Mouse (Mus musculus) embryonic facial prominence, embryonic 14.5 days (tissue): ENCODE results near the gene Fank1. TPM values are rescaled to one million over a fixed set of nuclear protein-coding genes. Genes with fewer than 3 reads are reported as not detected.

ENCODE experiments used
- ATAC-seq: fragments of 200-750 bp; cut with Nextera tagmentation; 2 replicates; pipeline ENCODE4 v1.8.0; 2017; ENCODE audit warnings: low read depth, moderate number of reproducible peaks, moderate TSS enrichment
- DNase-seq: peaks from one replicate; pipeline ENCODE4 v3.0.0-alpha.2; 2015; ENCODE audit warnings: low spot score
- H3K27ac ChIP-seq: fragments of 300-500 bp; sonication (generic); replicated peaks from 2 replicates; pipeline ENCODE4 v1.5.1; 2014; ENCODE audit warnings: low read depth, mild to moderate bottlenecking, low read length, moderate library complexity
- H3K27me3 ChIP-seq: fragments of 300-500 bp; sonication (generic); replicated peaks from 2 replicates; pipeline ENCODE4 v1.6.1; 2014; ENCODE audit warnings: low read length; ENCODE audit not compliant: control insufficient read depth, insufficient read depth
- H3K36me3 ChIP-seq: fragments of 300-500 bp; sonication (generic); 2 replicates; pipeline ENCODE4 v1.6.1; 2014; ENCODE audit warnings: low read length, mixed read lengths; ENCODE audit not compliant: control insufficient read depth, insufficient read depth
- H3K4me1 ChIP-seq: fragments of 300-500 bp; sonication (generic); 2 replicates; pipeline ENCODE4 v1.6.1; 2014; ENCODE audit warnings: antibody characterized with exemption, low read length; ENCODE audit not compliant: control insufficient read depth, insufficient read depth
- H3K4me2 ChIP-seq: fragments of 300-500 bp; sonication (generic); 2 replicates; pipeline ENCODE4 v1.6.1; 2014; ENCODE audit warnings: low read depth, mild to moderate bottlenecking, low read length, moderate library complexity, mixed read lengths
- H3K4me3 ChIP-seq: fragments of 300-500 bp; sonication (generic); 2 replicates; pipeline ENCODE4 v1.5.1; 2014; ENCODE audit warnings: low read depth, mild to moderate bottlenecking, low read length
- H3K9ac ChIP-seq: fragments of 300-500 bp; sonication (generic); 2 replicates; pipeline ENCODE4 v1.6.1; 2014; ENCODE audit warnings: low read depth, mild to moderate bottlenecking, low read length, moderate library complexity, mixed read lengths
- H3K9me3 ChIP-seq: fragments of 300-500 bp; sonication (generic); 2 replicates; pipeline ENCODE4 v1.6.1; 2016; ENCODE audit warnings: low read length; ENCODE audit not compliant: control insufficient read depth
- WGBS: fragments of 180-500 bp; shearing (Covaris S2); extraction: QIAGEN DNeasy Blood & Tissue Kit; methylation state at CpG from one replicate; pipeline ENCODE4 v1.1.7; 2014; 5-methylcytosine and 5-hydroxymethylcytosine counted together
- polyA plus RNA-seq: library from polyadenylated mRNA; unstranded; fragments of >200 nt; fragmentation: Nextera tagmentation; extraction: Ambion mirVana; gene quantifications from 2 replicates; pipeline ENCODE4 v1.2.1, GENCODE M21; 2014

Fank1 gene
- polyA plus RNA-seq, 1 experiment from 2014 or later, result 3.0 TPM

DNA sequence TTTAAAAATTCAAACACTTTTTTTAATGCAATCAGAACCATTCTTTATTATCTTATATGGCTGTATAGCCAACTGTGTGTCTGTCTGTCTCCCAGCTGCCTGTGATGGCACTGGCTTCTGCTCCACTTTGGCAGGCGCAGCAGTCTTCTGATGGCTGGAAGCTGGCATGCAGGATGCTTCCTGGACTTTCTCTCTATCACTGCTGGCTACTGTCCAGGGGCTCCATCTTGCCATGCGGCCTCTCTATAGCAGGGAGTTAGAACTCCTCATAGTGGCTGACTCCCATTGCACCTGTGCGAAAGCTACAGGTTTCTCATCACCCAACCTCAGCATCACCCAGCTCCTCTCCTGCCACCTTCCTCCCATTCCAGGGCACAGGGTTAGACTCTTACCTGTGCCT is 81.8 kb downstream of the Fank1 start:
- ATAC-seq (no peak), DNase-seq (no peak)
- Histone ChIP-seq H3K36me3 (no peaks in the 10 kb centered on the region), H3K4me3 (no peak overlapping the region), H3K27me3 (no peaks in the 10 kb centered on the region), H3K4me2 (no peak overlapping the region), H3K4me1 (no peaks in the 10 kb centered on the region), H3K27ac (no peak overlapping the region), H3K9me3 (no peaks in the 10 kb centered on the region), H3K9ac (no peak overlapping the region)
- 79% methylated on average over 3 of the region's 3 CpGs for WGBS

DNA sequence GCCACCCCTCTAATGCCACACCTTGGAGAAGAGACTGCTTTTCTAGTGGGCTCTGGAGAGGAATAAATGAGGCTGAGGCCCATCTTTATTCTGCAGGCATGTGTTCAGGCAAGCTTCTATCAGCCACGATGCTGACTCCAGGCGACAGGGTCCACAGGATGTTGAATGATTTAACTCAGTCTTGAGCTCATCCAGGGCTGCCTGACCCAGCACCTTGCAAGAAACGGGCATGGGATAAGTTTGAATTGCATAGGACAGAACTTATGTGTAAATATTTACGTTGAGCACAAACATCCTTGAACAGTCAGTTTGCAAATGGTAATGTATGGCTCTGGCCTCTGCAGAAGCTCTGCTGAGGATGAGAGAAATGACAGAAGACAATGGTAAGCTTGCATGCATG is 82.9 kb downstream of the Fank1 start:
- Histone ChIP-seq H3K27ac (no peak overlapping the region), H3K4me1 (no peaks in the 10 kb centered on the region), H3K4me3 (no peak overlapping the region), H3K9ac (no peak overlapping the region), H3K9me3 (no peaks in the 10 kb centered on the region), H3K27me3 (no peaks in the 10 kb centered on the region), H3K36me3 (no peaks in the 10 kb centered on the region), H3K4me2 (no peak overlapping the region)
- no peak for ATAC-seq
- WGBS, result 78% methylated on average over 4 of the region's 4 CpGs
- no peak for DNase-seq

DNA sequence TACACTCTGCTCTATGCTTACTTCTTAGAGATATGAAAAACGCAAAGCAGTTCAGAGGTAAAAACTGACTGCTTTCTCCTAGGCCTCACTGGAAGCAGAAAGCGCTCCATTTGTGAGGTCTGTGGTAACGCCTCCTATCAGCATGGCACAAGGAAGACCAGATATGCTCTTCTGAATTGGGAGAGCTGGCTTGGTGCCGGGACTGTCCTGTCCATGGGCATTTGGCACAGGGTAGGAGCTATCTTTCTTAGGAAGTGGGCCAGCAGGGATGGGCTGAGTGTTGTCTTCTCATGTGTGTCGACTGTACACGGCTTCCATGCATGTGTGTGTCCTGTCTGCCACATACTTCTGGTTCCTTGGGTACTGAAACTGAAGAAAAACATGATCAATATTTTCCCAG is 85.6 kb downstream of the Fank1 start:
- no peaks in the 10 kb centered on the region for H3K4me1 ChIP-seq
- H3K9ac ChIP-seq, result no peak overlapping the region
- no peaks in the 10 kb centered on the region for H3K27me3 ChIP-seq
- no peak overlapping the region for H3K4me2 ChIP-seq
- no peaks in the 10 kb centered on the region for H3K9me3 ChIP-seq
- H3K36me3 ChIP-seq, result no peaks in the 10 kb centered on the region
- DNase-seq (no peak), ATAC-seq (no peak)
- H3K4me3 ChIP-seq, result no peak overlapping the region
- 92% methylated on average over 6 of the region's 6 CpGs for WGBS
- H3K27ac ChIP-seq, result no peak overlapping the region

DNA sequence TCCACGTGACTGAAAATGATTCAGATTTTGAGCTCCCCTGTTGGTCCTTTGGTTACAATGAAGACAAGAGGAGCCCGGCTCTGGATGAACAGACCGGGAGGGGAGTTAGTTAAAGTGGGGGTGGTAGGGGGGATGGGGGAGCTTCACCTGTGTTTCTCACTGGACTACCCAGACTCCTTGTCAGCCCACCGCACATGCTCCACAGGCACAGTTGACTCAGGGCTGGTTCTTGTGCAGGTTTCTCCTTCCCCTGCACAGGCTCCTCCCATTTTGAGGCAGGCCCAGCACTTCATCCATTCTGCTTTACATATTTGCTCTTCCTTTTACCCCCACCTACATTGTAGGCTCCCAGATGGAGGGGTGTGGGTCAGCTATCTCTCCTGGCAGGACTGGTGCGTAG is 86.1 kb downstream of the Fank1 start:
- Histone ChIP-seq H3K9me3 (no peaks in the 10 kb centered on the region), H3K9ac (no peak overlapping the region), H3K27ac (no peak overlapping the region), H3K4me1 (no peaks in the 10 kb centered on the region), H3K4me3 (no peak overlapping the region), H3K36me3 (no peaks in the 10 kb centered on the region), H3K4me2 (no peak overlapping the region), H3K27me3 (no peaks in the 10 kb centered on the region)
- ATAC-seq, result no peak
- 77% methylated on average over 5 of the region's 5 CpGs for WGBS
- no peak for DNase-seq

GRCm38 (mm10) chr7:133863151-133863550 is 86.5 kb downstream of the Fank1 start:
- Histone ChIP-seq H3K36me3 (no peaks in the 10 kb centered on the region), H3K4me2 (no peak overlapping the region), H3K4me1 (no peaks in the 10 kb centered on the region), H3K9me3 (no peaks in the 10 kb centered on the region), H3K9ac (no peak overlapping the region), H3K27me3 (no peaks in the 10 kb centered on the region), H3K27ac (no peak overlapping the region), H3K4me3 (no peak overlapping the region)
- ATAC-seq, result no peak
- WGBS, result 67% methylated on average over 3 of the region's 3 CpGs
- DNase-seq, result no peak

DNA sequence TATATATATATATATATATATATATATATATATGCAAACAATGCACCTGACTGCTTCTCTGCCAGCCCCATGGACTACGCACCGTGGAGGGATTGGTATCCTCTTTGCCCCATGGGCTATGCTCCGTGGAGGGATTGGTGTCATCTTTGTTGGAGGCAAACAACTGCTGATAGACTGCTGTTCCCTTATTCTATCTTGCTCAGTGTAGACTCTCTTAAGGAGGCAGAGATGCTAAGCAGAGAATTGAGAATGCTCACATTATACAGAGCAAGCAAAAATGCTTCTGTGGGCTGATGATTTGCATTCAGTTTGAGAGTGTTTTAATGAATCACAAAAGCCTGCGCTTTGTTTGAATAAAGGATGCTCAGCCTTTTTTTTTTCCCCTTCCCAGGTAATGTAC is 87.0 kb downstream of the Fank1 start:
- DNase-seq, result no peak
- H3K9ac ChIP-seq, result no peak overlapping the region
- ATAC-seq, result no peak
- no peaks in the 10 kb centered on the region for H3K36me3 ChIP-seq
- no peak overlapping the region for H3K4me3 ChIP-seq
- no peaks in the 10 kb centered on the region for H3K9me3 ChIP-seq
- H3K4me2 ChIP-seq, result no peak overlapping the region
- no peaks in the 10 kb centered on the region for H3K4me1 ChIP-seq
- H3K27me3 ChIP-seq, result no peaks in the 10 kb centered on the region
- WGBS, result 85% methylated on average over 4 of the region's 4 CpGs
- H3K27ac ChIP-seq, result no peak overlapping the region

- DNase-seq, result no peak
- ATAC-seq, result no peak
- H3K9ac ChIP-seq, result no peak overlapping the region
Observed at GRCm38 (mm10) chr7:133870265-133870664, 93.6 kb downstream of the Fank1 start.

DNA sequence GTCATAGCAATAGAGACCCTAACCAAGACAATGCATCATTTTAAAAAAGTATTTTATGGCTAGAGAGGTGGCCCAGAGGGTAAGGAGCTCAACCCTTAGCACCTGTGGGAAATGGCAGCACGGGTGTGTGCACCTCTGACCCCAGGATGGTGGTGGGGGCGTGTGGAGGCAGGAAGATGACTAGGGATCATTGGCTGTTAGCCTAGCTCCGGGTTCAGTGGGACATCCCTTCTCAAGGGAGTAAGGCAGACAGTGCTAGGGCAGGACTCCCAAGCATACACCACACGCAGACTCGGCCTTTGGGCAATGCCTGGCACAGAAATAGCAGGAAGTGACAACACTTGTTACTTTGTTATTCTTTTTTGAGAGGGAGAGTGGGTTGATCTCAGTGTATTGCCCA is 96.0 kb downstream of the Fank1 start:
- no peaks in the 10 kb centered on the region for H3K27me3 ChIP-seq
- H3K4me1 ChIP-seq, result 0 out of 2 replicates have a peak, but pooled peaks cover 2% of the 10 kb centered on the region
- no peak overlapping the region for H3K9ac ChIP-seq
- no peak overlapping the region for H3K4me3 ChIP-seq
- no peak overlapping the region for H3K27ac ChIP-seq
- no peak overlapping the region for H3K4me2 ChIP-seq
- H3K9me3 ChIP-seq, result no peaks in the 10 kb centered on the region
- DNase-seq (no peak), ATAC-seq (no peak)
- 80% methylated on average over 5 of the region's 5 CpGs for WGBS
- no peaks in the 10 kb centered on the region for H3K36me3 ChIP-seq

More at GRCm38 (mm10) chr7:133870265-133870664, 93.6 kb downstream of the Fank1 start:
- H3K4me1 ChIP-seq, result no peaks in the 10 kb centered on the region
- no peaks in the 10 kb centered on the region for H3K9me3 ChIP-seq
- no peaks in the 10 kb centered on the region for H3K27me3 ChIP-seq
- no peak overlapping the region for H3K4me2 ChIP-seq
- H3K27ac ChIP-seq, result no peak overlapping the region
- WGBS, result 85% methylated on average over 4 of the region's 4 CpGs
- no peaks in the 10 kb centered on the region for H3K36me3 ChIP-seq
- H3K4me3 ChIP-seq, result no peak overlapping the region

DNA sequence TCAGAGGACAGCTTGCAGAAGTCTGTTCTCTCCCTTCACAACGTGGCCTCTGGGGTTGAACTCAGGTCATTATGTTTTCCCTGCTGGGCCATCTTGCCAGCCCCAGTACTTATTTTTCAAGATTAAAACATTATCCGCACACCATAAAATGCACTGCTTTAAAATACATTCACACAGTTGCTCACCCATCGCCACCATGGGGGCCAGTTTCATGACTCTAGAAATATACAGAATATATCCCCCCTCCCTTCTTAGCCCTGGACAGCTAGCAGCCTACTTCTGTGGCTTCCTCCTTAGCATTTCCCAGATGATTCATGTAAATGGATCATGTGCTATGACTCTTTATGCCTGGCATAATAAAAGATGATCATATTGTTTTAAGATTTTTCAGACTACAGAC is 99.5 kb downstream of the Fank1 start:
- Histone ChIP-seq H3K4me2 (no peak overlapping the region), H3K4me3 (no peak overlapping the region), H3K9me3 (no peaks in the 10 kb centered on the region), H3K4me1 (0 out of 2 replicates have a peak, but pooled peaks cover 6% of the 10 kb centered on the region), H3K27me3 (no peaks in the 10 kb centered on the region), H3K27ac (no peak overlapping the region), H3K36me3 (no peaks in the 10 kb centered on the region), H3K9ac (no peak overlapping the region)
- ATAC-seq (no peak), DNase-seq (no peak)
- 68% methylated on average over 3 of the region's 3 CpGs for WGBS
